Mouse (Mus musculus): Measurements from ENCODE around the gene D3Ertd751e. TPM values are rescaled to one million over a fixed set of nuclear protein-coding genes. Genes with fewer than 3 reads are reported as not detected.

The D3Ertd751e gene
- 15.8 and 20.1 TPM in 2 replicates for polyA plus RNA-seq (2015; fragmentation: Nextera tagmentation; extraction: Ambion mirVana)

DNA sequence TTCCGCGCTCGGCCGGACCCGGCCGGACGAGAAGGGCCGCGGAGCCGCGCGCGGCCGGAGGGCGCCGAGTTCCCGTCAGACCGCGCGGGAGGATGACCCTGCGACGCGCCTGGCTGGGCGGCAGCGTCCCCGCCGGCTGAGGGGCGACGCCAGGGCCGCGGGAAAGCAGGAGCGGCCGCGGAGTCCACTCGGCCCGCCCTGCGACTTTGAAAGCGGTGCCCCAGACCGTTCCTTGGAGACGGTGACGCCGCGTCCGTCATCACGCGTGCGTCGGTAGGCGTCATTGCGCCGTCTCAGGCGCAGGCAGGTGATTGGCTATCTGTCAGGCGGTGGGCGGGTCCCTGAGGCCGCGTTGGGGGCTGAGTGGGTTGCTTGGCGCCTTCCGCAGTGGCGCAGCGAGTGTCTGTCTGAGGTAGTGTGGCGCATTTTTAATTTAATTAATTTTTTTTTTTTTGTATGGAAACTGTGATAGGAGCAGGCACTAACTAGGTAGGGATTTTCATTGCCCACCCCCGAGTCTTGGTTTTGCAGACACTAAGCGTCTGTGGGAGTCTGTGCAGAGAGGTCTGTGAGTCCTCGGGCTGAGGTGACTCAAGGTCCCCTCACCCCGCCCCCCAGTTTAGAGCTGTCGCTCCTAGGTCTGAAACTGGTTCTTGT lies at the start of gene D3Ertd751e, which contains the start of gene Sclt1:
D3Ertd751e (plus strand) TSS at position 334 of the 657 bp plus-strand sequence.
Sclt1 (minus strand) TSS at position 237 of the 657 bp plus-strand sequence.
- Histone ChIP-seq H3K27ac (peak within 1 kb of the TSS; percentile 94), H3K27me3 (no peaks in the 10 kb centered on the region), H3K9ac (peak within 1 kb of the TSS; percentile 88), H3K9me3 (replicated peaks) (no peaks in the 10 kb centered on the region), H3K4me3 (peak within 1 kb of the TSS; percentile 81), H3K4me2 (peak within 1 kb of the TSS; percentile 66), H3K4me1 (peaks cover 23% of the 10 kb centered on the region), H3K36me3 (ENCODE audit: poor library complexity, severe bottlenecking) (no peaks in the 10 kb centered on the region)
- WGBS = under 1% methylated on average over 57 of the region's 66 CpGs
- peak; percentile 100 for ATAC-seq

DNA sequence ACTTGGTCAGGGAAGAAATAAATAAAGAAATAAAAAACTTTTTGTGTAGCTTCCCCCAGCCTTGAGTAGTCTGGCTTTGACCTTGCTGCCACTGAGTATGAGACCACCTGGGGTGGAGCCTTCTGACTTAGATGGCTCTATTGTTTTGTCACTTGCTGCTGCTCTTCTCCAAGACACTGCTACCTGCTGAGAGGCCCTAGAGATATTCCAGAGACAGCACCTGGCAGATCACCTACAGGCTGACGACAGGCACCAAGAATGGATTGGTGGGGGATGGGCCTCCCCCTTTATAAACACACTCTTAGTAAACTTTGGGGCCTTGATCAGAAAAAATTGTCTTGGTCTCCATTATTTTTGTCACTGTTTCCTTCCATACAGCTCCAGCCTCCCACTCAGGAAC lies 46.7 kb upstream of the D3Ertd751e start:
- 78% methylated on average over 1 of the region's 1 CpGs for WGBS

DNA sequence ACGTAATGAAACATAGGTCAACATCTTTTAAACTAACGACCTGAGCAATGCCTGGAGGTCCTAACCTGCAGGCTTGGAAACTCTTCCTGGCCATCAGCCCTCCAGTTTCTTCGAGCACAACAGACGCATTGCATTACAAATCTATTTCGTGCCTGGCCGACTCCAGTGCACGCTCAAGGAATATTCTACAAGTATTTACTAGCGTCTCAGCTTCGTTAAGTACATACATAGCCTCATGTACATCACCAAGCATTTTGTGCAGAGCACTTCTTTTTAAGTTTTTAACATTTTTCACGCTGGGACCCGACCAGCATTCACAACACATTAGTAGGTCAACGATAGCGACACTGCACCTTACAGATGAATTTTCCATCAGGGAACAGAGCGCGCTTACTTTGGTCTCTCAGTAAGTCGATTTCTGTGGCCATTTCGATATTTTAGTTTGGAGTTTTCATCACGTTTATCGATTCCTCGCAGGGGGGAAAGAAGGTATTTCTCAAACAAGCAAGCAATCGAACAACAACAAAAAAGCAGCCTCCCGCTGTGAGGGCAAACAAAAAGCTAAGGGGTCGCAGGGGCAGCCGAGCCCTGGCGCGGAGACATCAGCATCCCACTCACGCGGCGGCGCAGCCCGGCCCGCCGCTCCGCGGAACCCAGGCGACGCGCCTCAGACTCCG lies 672 bp upstream of the D3Ertd751e start:
- peak overlapping the region; percentile 66 for H3K4me2 ChIP-seq
- H3K4me1 ChIP-seq = peaks cover 23% of the 10 kb centered on the region
- H3K4me3 ChIP-seq = peak overlapping the region; percentile 81
- peak overlapping the region; percentile 94 for H3K27ac ChIP-seq
- H3K27me3 ChIP-seq = no peaks in the 10 kb centered on the region
- 1% methylated on average over 39 of the region's 39 CpGs for WGBS
- ATAC-seq = 0 out of 2 replicates have a peak, but pooled peaks have one; percentile 1
- H3K9me3 ChIP-seq (replicated peaks) = no peaks in the 10 kb centered on the region
- no peaks in the 10 kb centered on the region for H3K36me3 ChIP-seq (ENCODE audit: poor library complexity, severe bottlenecking)
- peak overlapping the region; percentile 88 for H3K9ac ChIP-seq

More for the DNA sequence above, 46.7 kb upstream of the D3Ertd751e start:
- Histone ChIP-seq H3K4me1 (no peaks in the 10 kb centered on the region), H3K9ac (no peak overlapping the region), H3K4me2 (no peak overlapping the region), H3K27me3 (no peaks in the 10 kb centered on the region), H3K27ac (no peak overlapping the region), H3K36me3 (ENCODE audit: poor library complexity, severe bottlenecking) (peaks cover 25% of the 10 kb centered on the region), H3K4me3 (no peak overlapping the region), H3K9me3 (replicated peaks) (no peaks in the 10 kb centered on the region; the same call in 1 of the 2 replicates)
- no peak for ATAC-seq

DNA sequence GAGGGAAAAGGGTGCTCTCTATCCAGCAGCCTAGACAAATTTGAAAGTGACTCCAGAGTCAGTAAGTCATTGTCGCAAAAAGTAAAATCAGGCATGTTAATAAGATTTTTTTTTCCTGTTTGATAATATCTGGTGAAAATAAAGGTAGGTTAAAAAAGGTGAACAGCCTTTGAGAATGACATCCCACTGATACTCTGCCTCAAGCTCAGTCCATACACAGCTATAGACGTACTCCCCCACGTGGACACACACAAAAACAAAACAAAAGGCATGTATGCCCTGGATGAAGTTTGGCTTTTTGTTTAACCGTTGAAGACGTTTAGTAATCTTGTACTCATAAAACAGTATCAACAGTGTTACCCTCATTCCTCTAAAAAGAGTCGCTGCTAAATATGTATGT lies 1.0 kb downstream of the D3Ertd751e start:
- Histone ChIP-seq H3K9ac (0 out of 2 replicates have a peak overlapping the region, but pooled peaks have one; percentile 88), H3K4me3 (peak overlapping the region; percentile 81; the same call in 1 of the 2 replicates), H3K27me3 (no peaks in the 10 kb centered on the region), H3K36me3 (ENCODE audit: poor library complexity, severe bottlenecking) (no peaks in the 10 kb centered on the region), H3K9me3 (replicated peaks) (no peaks in the 10 kb centered on the region), H3K27ac (no peak overlapping the region), H3K4me2 (peak overlapping the region; percentile 62), H3K4me1 (peaks cover 23% of the 10 kb centered on the region)
- no peak for ATAC-seq
- WGBS = 39% methylated on average over 6 of the region's 6 CpGs

DNA sequence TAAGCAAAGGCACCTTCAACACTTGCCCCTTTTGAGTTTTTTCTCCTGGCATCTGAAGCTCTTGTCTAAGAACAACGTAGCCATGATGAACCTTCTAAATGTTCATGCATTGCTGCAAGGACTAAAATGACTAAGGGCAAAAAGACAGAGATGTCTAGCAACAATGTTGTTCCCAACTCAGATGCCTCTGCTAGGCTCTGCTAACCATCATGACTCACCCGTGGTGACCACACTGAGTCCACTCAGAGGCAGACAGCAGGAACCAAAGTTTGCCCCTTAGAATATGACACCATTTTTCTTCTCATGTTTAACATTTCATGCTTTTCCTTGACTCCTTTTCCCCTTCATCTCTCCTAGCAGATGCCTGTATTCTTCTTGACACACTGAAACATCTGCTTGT lies 12.1 kb downstream of the D3Ertd751e start:
- H3K9ac ChIP-seq = no peak overlapping the region
- H3K27ac ChIP-seq = no peak overlapping the region
- peaks cover 3% of the 10 kb centered on the region; the same call in 1 of the 2 replicates for H3K36me3 ChIP-seq (ENCODE audit: poor library complexity, severe bottlenecking)
- no peak for ATAC-seq
- H3K9me3 ChIP-seq (replicated peaks) = no peaks in the 10 kb centered on the region
- 84% methylated on average over 2 of the region's 2 CpGs for WGBS
- no peaks in the 10 kb centered on the region for H3K4me1 ChIP-seq
- no peaks in the 10 kb centered on the region for H3K27me3 ChIP-seq
- H3K4me3 ChIP-seq = no peak overlapping the region
- no peak overlapping the region for H3K4me2 ChIP-seq

DNA sequence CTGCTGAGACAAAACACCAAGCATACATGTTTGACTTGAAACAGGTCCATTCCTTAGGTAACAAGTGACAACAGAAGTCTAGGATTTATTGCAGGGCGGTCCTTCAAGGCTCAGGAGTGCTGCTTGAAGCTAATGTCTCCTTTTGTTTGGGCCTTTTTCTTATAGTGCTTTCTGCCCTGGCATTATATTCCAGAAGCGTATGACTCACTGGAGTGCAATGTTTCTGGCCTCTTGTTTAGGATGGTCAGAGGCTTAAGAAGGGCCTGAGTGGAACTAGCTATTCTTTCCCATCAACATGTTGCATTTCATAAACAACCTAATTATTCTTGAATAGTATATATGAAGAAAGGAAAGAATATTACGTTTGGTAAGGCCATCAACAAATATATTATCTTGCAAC lies 19.7 kb downstream of the D3Ertd751e start:
- Histone ChIP-seq H3K4me3 (no peak overlapping the region), H3K4me2 (no peak overlapping the region), H3K4me1 (no peaks in the 10 kb centered on the region), H3K27ac (no peak overlapping the region), H3K9me3 (replicated peaks) (no peaks in the 10 kb centered on the region), H3K9ac (no peak overlapping the region), H3K27me3 (no peaks in the 10 kb centered on the region), H3K36me3 (ENCODE audit: poor library complexity, severe bottlenecking) (peaks cover 3% of the 10 kb centered on the region; the same call in 1 of the 2 replicates)
- no peak for ATAC-seq
- 91% methylated on average over 3 of the region's 3 CpGs for WGBS

DNA sequence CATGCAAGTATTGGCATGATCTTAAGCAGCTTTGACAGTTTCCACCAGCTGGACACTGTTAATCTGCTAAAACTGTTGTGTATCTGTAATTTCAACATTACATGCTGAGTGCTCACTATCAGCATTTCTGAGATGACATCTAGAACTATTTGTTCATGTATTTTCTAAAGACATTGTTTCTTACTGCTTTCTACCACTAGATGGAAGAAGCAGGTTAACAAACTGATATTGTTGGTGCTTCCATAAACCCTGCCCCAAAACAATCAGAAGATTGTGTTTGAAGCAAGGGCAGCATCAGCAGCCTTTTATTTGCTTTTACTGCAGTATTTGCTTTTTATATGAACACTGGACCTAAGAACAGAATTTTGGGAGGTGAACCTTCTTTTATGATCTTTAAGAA lies 70.0 kb downstream of the D3Ertd751e start:
- H3K9me3 ChIP-seq (replicated peaks) = no peaks in the 10 kb centered on the region
- no peak overlapping the region for H3K27ac ChIP-seq
- ATAC-seq = no peak
- no peaks in the 10 kb centered on the region for H3K27me3 ChIP-seq
- no peak overlapping the region for H3K4me2 ChIP-seq
- H3K9ac ChIP-seq = no peak overlapping the region
- no peaks in the 10 kb centered on the region for H3K36me3 ChIP-seq (ENCODE audit: poor library complexity, severe bottlenecking)
- H3K4me1 ChIP-seq = no peaks in the 10 kb centered on the region
- H3K4me3 ChIP-seq = no peak overlapping the region

Other genes starting within 250 kb of the D3Ertd751e start
- 17.1 and 18.9 TPM in 2 replicates for gene Jade1, start 186.9 kb upstream of the D3Ertd751e start, polyA plus RNA-seq (2015; fragmentation: Nextera tagmentation; extraction: Ambion mirVana)
- gene Sclt1, start 97 bp upstream of the D3Ertd751e start, polyA plus RNA-seq (2015; fragmentation: Nextera tagmentation; extraction: Ambion mirVana) = 24.7 and 25.7 TPM in 2 replicates